Mouse (Mus musculus): ENCODE results near the gene Sirt6. TPM values are rescaled to one million over a fixed set of nuclear protein-coding genes. Genes with fewer than 3 reads are reported as not detected.
"Not testable (repeated sequence)": the region's sequence is repeated elsewhere in the genome, so short reads cannot be mapped to it uniquely, and the experiment has no call there.

Sirt6 gene
- polyA plus RNA-seq, 1 experiment from 2014 or later, result 30.7 TPM

GRCm38 (mm10) chr10:81641566-81641965 lies 14.0 kb upstream of the Sirt6 start:
- H3K9me3 ChIP-seq, result no peaks in the 10 kb centered on the region
- H3K27ac ChIP-seq, result no peak overlapping the region
- no peak overlapping the region for H3K4me3 ChIP-seq
- no peak for DNase-seq (ENCODE audit: low spot score)
- 86% methylated on average over 2 of the region's 2 CpGs for WGBS
- H3K27me3 ChIP-seq (ENCODE audit: insufficient read depth, poor library complexity, severe bottlenecking), result 0 out of 2 replicates have a peak, but pooled peaks cover 4% of the 10 kb centered on the region
- peaks cover 17% of the 10 kb centered on the region for H3K4me1 ChIP-seq
- no peaks in the 10 kb centered on the region; the same call in 1 of the 2 replicates for H3K36me3 ChIP-seq

- peaks cover 17% of the 10 kb centered on the region for H3K4me1 ChIP-seq
- 50% methylated on average over 4 of the region's 4 CpGs for WGBS
Observed at GRCm38 (mm10) chr10:81640825-81641224, 13.2 kb upstream of the Sirt6 start.

GRCm38 (mm10) chr10:81638101-81638500 lies 10.5 kb upstream of the Sirt6 start:
- DNase-seq (ENCODE audit: low spot score), result no peak
- no peaks in the 10 kb centered on the region; the same call in 1 of the 2 replicates for H3K27me3 ChIP-seq (ENCODE audit: insufficient read depth, poor library complexity, severe bottlenecking)
- no peaks in the 10 kb centered on the region for H3K9me3 ChIP-seq
- no peaks in the 10 kb centered on the region; the same call in 1 of the 2 replicates for H3K36me3 ChIP-seq
- H3K4me1 ChIP-seq, result peaks cover 26% of the 10 kb centered on the region
- no peak overlapping the region for H3K4me3 ChIP-seq
- 70% methylated on average over 6 of the region's 6 CpGs for WGBS
- H3K27ac ChIP-seq, result no peak overlapping the region

More at GRCm38 (mm10) chr10:81640825-81641224, 13.2 kb upstream of the Sirt6 start:
- H3K27ac ChIP-seq; H3K27me3 ChIP-seq (ENCODE audit: insufficient read depth, poor library complexity, severe bottlenecking); H3K9me3 ChIP-seq; H3K4me3 ChIP-seq; H3K36me3 ChIP-seq; DNase-seq (ENCODE audit: low spot score): not testable (repeated sequence)

GRCm38 (mm10) chr10:81636338-81636737 lies 8.7 kb upstream of the Sirt6 start:
- Histone ChIP-seq H3K4me1 (peaks cover 16% of the 10 kb centered on the region), H3K27ac (no peak overlapping the region), H3K36me3 (no peaks in the 10 kb centered on the region; the same call in 1 of the 2 replicates), H3K27me3 (ENCODE audit: insufficient read depth, poor library complexity, severe bottlenecking) (no peaks in the 10 kb centered on the region; the same call in 1 of the 2 replicates), H3K9me3 (no peaks in the 10 kb centered on the region), H3K4me3 (no peak overlapping the region)
- no peak for DNase-seq (ENCODE audit: low spot score)
- 14% methylated on average over 8 of the region's 8 CpGs for WGBS

- H3K9me3 ChIP-seq, result no peaks in the 10 kb centered on the region
- H3K4me1 ChIP-seq, result peaks cover 17% of the 10 kb centered on the region
- peak overlapping the region; percentile 67 for H3K4me3 ChIP-seq
- H3K36me3 ChIP-seq, result no peaks in the 10 kb centered on the region
- peak overlapping the region; percentile 78 for H3K27ac ChIP-seq
- DNase-seq (ENCODE audit: low spot score), result peak; percentile 95
- H3K27me3 ChIP-seq (ENCODE audit: insufficient read depth, poor library complexity, severe bottlenecking), result no peaks in the 10 kb centered on the region; the same call in 1 of the 2 replicates
- WGBS, result 4% methylated on average over 37 of the region's 37 CpGs
Observed at GRCm38 (mm10) chr10:81633253-81634099, 5.9 kb upstream of the Sirt6 start.

GRCm38 (mm10) chr10:81628390-81628789 lies 793 bp upstream of the Sirt6 start, which contains the start of gene Ankrd24:
Gene Ankrd24, plus strand, starts transcription at chr10:81628540.
- WGBS, result 71% methylated on average over 16 of the region's 16 CpGs
- peak within 1 kb of the TSS; percentile 95 for H3K27ac ChIP-seq
- H3K27me3 ChIP-seq (ENCODE audit: insufficient read depth, poor library complexity, severe bottlenecking), result no peaks in the 10 kb centered on the region
- H3K9me3 ChIP-seq, result no peaks in the 10 kb centered on the region
- H3K36me3 ChIP-seq, result peaks cover 31% of the 10 kb centered on the region
- H3K4me3 ChIP-seq, result peak within 1 kb of the TSS; percentile 77
- DNase-seq (ENCODE audit: low spot score), result no peak
- H3K4me1 ChIP-seq, result peaks cover 38% of the 10 kb centered on the region

- H3K4me1 ChIP-seq, result peaks cover 34% of the 10 kb centered on the region
- peak overlapping the region; percentile 77 for H3K4me3 ChIP-seq
- 58% methylated on average over 7 of the region's 7 CpGs for WGBS
- DNase-seq (ENCODE audit: low spot score), result no peak
- H3K36me3 ChIP-seq, result peaks cover 37% of the 10 kb centered on the region
- H3K9me3 ChIP-seq, result no peaks in the 10 kb centered on the region
- no peaks in the 10 kb centered on the region for H3K27me3 ChIP-seq (ENCODE audit: insufficient read depth, poor library complexity, severe bottlenecking)
- peak overlapping the region; percentile 95 for H3K27ac ChIP-seq
Observed at GRCm38 (mm10) chr10:81627836-81628220, 231 bp upstream of the Sirt6 start.

GRCm38 (mm10) chr10:81626101-81626993 lies 1.2 kb downstream of the Sirt6 start:
- Histone ChIP-seq H3K36me3 (peaks cover 50% of the 10 kb centered on the region), H3K4me1 (peaks cover 34% of the 10 kb centered on the region), H3K9me3 (no peaks in the 10 kb centered on the region), H3K4me3 (peak overlapping the region; percentile 77), H3K27me3 (ENCODE audit: insufficient read depth, poor library complexity, severe bottlenecking) (no peaks in the 10 kb centered on the region), H3K27ac (peak overlapping the region; percentile 95)
- DNase-seq (ENCODE audit: low spot score), result no peak
- WGBS, result 88% methylated on average over 22 of the region's 22 CpGs

GRCm38 (mm10) chr10:81623441-81623840 lies 4.2 kb downstream of the Sirt6 start:
- Histone ChIP-seq H3K27me3 (ENCODE audit: insufficient read depth, poor library complexity, severe bottlenecking) (no peaks in the 10 kb centered on the region), H3K27ac (no peak overlapping the region), H3K4me3 (no peak overlapping the region), H3K36me3 (peaks cover 57% of the 10 kb centered on the region), H3K4me1 (peaks cover 33% of the 10 kb centered on the region), H3K9me3 (no peaks in the 10 kb centered on the region)
- 50% methylated on average over 8 of the region's 8 CpGs for WGBS
- DNase-seq (ENCODE audit: low spot score), result no peak

GRCm38 (mm10) chr10:81620786-81621185 lies 6.8 kb downstream of the Sirt6 start:
- 44% methylated on average over 9 of the region's 9 CpGs for WGBS
- Histone ChIP-seq H3K27me3 (ENCODE audit: insufficient read depth, poor library complexity, severe bottlenecking) (no peaks in the 10 kb centered on the region), H3K4me1 (peaks cover 11% of the 10 kb centered on the region; the same call in 1 of the 2 replicates), H3K36me3 (peaks cover 50% of the 10 kb centered on the region), H3K4me3 (no peak overlapping the region), H3K9me3 (no peaks in the 10 kb centered on the region), H3K27ac (no peak overlapping the region)
- no peak for DNase-seq (ENCODE audit: low spot score)

GRCm38 (mm10) chr10:81619976-81620375 lies 7.6 kb downstream of the Sirt6 start:
- Histone ChIP-seq H3K27me3 (ENCODE audit: insufficient read depth, poor library complexity, severe bottlenecking) (no peaks in the 10 kb centered on the region), H3K9me3 (no peaks in the 10 kb centered on the region), H3K27ac (no peak overlapping the region), H3K4me3 (no peak overlapping the region), H3K36me3 (peaks cover 42% of the 10 kb centered on the region), H3K4me1 (peaks cover 8% of the 10 kb centered on the region; the same call in 1 of the 2 replicates)
- WGBS, result 85% methylated on average over 5 of the region's 5 CpGs
- no peak for DNase-seq (ENCODE audit: low spot score)

- H3K9me3 ChIP-seq, result no peaks in the 10 kb centered on the region
- 75% methylated on average over 6 of the region's 6 CpGs for WGBS
- H3K4me3 ChIP-seq, result no peak overlapping the region
- no peak overlapping the region for H3K27ac ChIP-seq
- DNase-seq (ENCODE audit: low spot score), result no peak
- no peaks in the 10 kb centered on the region for H3K4me1 ChIP-seq
- no peaks in the 10 kb centered on the region for H3K36me3 ChIP-seq
- no peaks in the 10 kb centered on the region; the same call in 1 of the 2 replicates for H3K27me3 ChIP-seq (ENCODE audit: insufficient read depth, poor library complexity, severe bottlenecking)
Observed at GRCm38 (mm10) chr10:81615486-81615885, 12.1 kb downstream of the Sirt6 start.

Measured in heart, embryonic 10.5 days (tissue).